Mouse (Mus musculus): ENCODE results near the gene Krtap1-4. TPM values are rescaled to one million over a fixed set of nuclear protein-coding genes. Genes with fewer than 3 reads are reported as not detected.

The Krtap1-4 gene
- total RNA-seq, 2 experiments from 2014 or later = not detected

GRCm38 (mm10) chr11:99556195-99556594 is 27.3 kb downstream of the Krtap1-4 start:
- intact Hi-C loops (cut with DNase I) = no loop called here
- no peak for DNase-seq

- no peak for DNase-seq
- intact Hi-C loops (cut with DNase I) = no loop called here
These were observed 32.7 kb downstream of the Krtap1-4 start, which contains the start of gene Krtap3-3 for GRCm38 (mm10) chr11:99550765-99551164. TSS of gene Krtap3-3 (minus strand) at chr11:99550865.

- intact Hi-C loops (cut with DNase I) = no loop called here
- no peak for DNase-seq
These were observed 35.6 kb downstream of the Krtap1-4 start for GRCm38 (mm10) chr11:99547892-99548291.

GRCm38 (mm10) chr11:99539721-99540120 is 43.7 kb downstream of the Krtap1-4 start:
- intact Hi-C loops (cut with DNase I) = no loop called here
- peak; percentile 90 for DNase-seq

Other genes starting within 250 kb of the Krtap1-4 start
- not detected for gene Krt26, start 245.7 kb downstream of the Krtap1-4 start, total RNA-seq (2021)
- not detected for gene Krt27, start 232.6 kb downstream of the Krtap1-4 start, total RNA-seq (2021)
- gene Krt28, start 208.8 kb downstream of the Krtap1-4 start, total RNA-seq (2021) = not detected
- 10 to 100 TPM in 1 of 2 experiments, 1 to 10 TPM in 1; 9.5 to 12.3 TPM for gene Krt10, start 194.3 kb downstream of the Krtap1-4 start, total RNA-seq (2021)
- 1 to 10 TPM; 1.2 to 1.7 TPM for gene Krt12, start 161.4 kb downstream of the Krtap1-4 start, total RNA-seq (2021)
- not detected for gene Krt20, start 145.5 kb downstream of the Krtap1-4 start, total RNA-seq (2021)
- gene Krt23, start 90.5 kb downstream of the Krtap1-4 start, total RNA-seq (2021) = not detected
- gene Krt39, start 62.3 kb downstream of the Krtap1-4 start, total RNA-seq (2021) = not detected
- not detected for gene Krt40, start 40.5 kb downstream of the Krtap1-4 start, total RNA-seq (2021)
- not detected for gene Krtap3-3, start 32.8 kb downstream of the Krtap1-4 start, total RNA-seq (2021)
- gene Krtap3-2, start 26.8 kb downstream of the Krtap1-4 start, total RNA-seq (2021) = not detected
- not detected for gene Gm11939, start 24.2 kb downstream of the Krtap1-4 start, total RNA-seq (2021)
- not detected for gene Krtap3-1, start 17.0 kb downstream of the Krtap1-4 start, total RNA-seq (2021)
- not detected for gene Krtap1-5, start 2.6 kb downstream of the Krtap1-4 start, total RNA-seq (2021)
- not detected for gene Krtap1-3, start 7.7 kb upstream of the Krtap1-4 start, total RNA-seq (2021)
- gene Krtap9-3, start 14.5 kb upstream of the Krtap1-4 start, total RNA-seq (2021) = not detected
- gene Gm11938, start 19.7 kb upstream of the Krtap1-4 start, total RNA-seq (2021) = not detected
- gene Gm11937, start 26.5 kb upstream of the Krtap1-4 start, total RNA-seq (2021) = not detected
- gene Krtap2-4, start 31.2 kb upstream of the Krtap1-4 start, total RNA-seq (2021) = not detected
- gene Gm11562, start 36.8 kb upstream of the Krtap1-4 start, total RNA-seq (2021) = not detected
- not detected for gene Krtap4-1, start 44.6 kb upstream of the Krtap1-4 start, total RNA-seq (2021)
- gene Krtap4-2, start 51.4 kb upstream of the Krtap1-4 start, total RNA-seq (2021) = not detected
- not detected for gene Krtap4-7, start 60.4 kb upstream of the Krtap1-4 start, total RNA-seq (2021)
- gene Gm11555, start 66.6 kb upstream of the Krtap1-4 start, total RNA-seq (2021) = not detected
- not detected for gene Gm11563, start 75.3 kb upstream of the Krtap1-4 start, total RNA-seq (2021)
- gene Krtap4-6, start 82.3 kb upstream of the Krtap1-4 start, total RNA-seq (2021) = not detected
- not detected for gene Gm14190, start 107.1 kb upstream of the Krtap1-4 start, total RNA-seq (2021)
- gene Gm14180, start 150.6 kb upstream of the Krtap1-4 start, total RNA-seq (2021) = not detected
- gene Gm11595, start 189.3 kb upstream of the Krtap1-4 start, total RNA-seq (2021) = not detected
- gene Krtap4-8, start 197.1 kb upstream of the Krtap1-4 start, total RNA-seq (2021) = not detected
- gene Krtap4-9, start 201.5 kb upstream of the Krtap1-4 start, total RNA-seq (2021) = not detected
- not detected for gene Gm11596, start 209.8 kb upstream of the Krtap1-4 start, total RNA-seq (2021)
- not detected for gene Gm11569, start 215.3 kb upstream of the Krtap1-4 start, total RNA-seq (2021)
- not detected for gene Gm11554, start 220.8 kb upstream of the Krtap1-4 start, total RNA-seq (2021)
- not detected for gene Krtap4-13, start 226.2 kb upstream of the Krtap1-4 start, total RNA-seq (2021)
- gene Gm11564, start 232.0 kb upstream of the Krtap1-4 start, total RNA-seq (2021) = not detected